Mouse (Mus musculus): ENCODE results near the gene Sstr2. TPM values are rescaled to one million over a fixed set of nuclear protein-coding genes. Genes with fewer than 3 reads are reported as not detected.

Gene Sstr2
- polyA plus RNA-seq, 1 experiment = 0.86 TPM

DNA sequence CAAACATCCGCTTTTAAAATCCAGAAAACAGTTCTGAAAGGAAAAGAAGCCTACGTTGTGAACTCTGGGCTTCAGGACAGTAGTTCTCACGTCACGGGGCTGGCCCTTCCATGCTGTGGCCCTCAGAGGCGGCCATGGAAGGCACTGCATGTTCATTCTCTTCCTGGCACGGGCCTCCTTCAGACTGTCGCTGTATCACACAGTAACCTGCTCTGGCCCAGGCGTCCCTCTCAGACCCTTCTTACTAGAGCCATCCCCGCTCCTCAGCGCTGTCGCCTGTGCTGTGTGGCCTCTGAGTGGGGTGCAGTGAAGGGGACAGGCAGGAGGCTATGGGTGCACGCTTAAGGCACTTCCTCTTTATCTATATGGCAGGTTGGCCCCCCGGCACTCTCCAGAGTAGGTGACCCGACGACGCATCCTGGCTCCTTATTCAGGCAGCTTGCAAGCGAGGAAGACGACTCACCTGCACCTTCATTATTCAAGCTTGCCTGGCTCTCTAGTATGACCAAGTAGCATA lies 42.8 kb downstream of the Sstr2 start:
- H3K4me1 ChIP-seq (ENCODE audit: control insufficient read depth, insufficient read depth, low read length) = no peaks in the 10 kb centered on the region
- no peak overlapping the region for H3K4me3 ChIP-seq (ENCODE audit: insufficient read depth, low read length)
- H3K27ac ChIP-seq (ENCODE audit: insufficient read depth, low read length) = no peak overlapping the region
- TF ChIP-seq POLR2A (IDR thresholded peaks at IDR 0.05; ENCODE audit: low read depth, low read length) (no peak), CTCF (IDR thresholded peaks at IDR 0.05; ENCODE audit: borderline replicate concordance, insufficient read depth, low read length) (no peak)

DNA sequence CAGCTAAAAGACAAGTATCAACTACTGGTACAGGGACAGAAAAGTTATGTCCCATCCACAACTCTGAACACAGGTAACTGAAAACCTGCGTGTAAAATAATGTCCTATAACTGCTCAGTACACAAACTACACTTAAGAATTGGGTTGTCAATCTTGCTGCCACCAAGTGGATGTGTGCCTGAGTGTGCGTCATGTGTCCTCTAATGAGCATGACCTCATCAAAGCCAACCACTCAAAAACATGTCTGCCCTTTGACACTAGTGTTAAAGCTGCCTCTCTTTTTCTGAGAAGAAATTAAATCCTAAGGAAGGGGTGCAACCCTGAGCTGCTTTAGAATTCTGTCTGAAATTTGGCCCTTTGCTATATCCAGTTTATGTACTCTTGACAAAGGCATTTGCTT lies 45.1 kb downstream of the Sstr2 start:
- no peak overlapping the region for H3K4me3 ChIP-seq (ENCODE audit: insufficient read depth, low read length)
- TF ChIP-seq POLR2A (IDR thresholded peaks at IDR 0.05; ENCODE audit: low read depth, low read length) (no peak), CTCF (IDR thresholded peaks at IDR 0.05; ENCODE audit: borderline replicate concordance, insufficient read depth, low read length) (no peak)
- H3K4me1 ChIP-seq (ENCODE audit: control insufficient read depth, insufficient read depth, low read length) = no peaks in the 10 kb centered on the region
- no peak overlapping the region for H3K27ac ChIP-seq (ENCODE audit: insufficient read depth, low read length)

DNA sequence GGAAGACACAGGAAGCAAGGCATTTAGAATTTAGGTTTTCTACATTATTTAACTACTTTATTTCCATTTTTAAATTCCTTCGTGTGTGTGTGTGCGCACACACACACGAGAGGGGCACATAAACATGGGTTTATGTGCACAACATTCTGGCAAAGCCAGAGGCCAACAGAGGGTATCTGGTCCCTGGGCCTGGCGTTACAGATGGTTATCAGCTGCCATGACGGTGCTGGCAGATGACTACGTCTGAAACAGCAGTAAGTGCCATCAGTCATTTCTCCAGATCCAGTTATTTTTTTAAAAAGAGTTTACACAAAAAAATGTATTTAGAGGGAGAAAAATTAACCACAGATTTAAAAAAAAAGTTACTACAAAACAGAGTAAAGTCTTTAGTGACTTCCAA lies 47.1 kb downstream of the Sstr2 start:
- no peak overlapping the region for H3K27ac ChIP-seq (ENCODE audit: insufficient read depth, low read length)
- TF ChIP-seq CTCF (IDR thresholded peaks at IDR 0.05; ENCODE audit: borderline replicate concordance, insufficient read depth, low read length) (no peak), POLR2A (IDR thresholded peaks at IDR 0.05; ENCODE audit: low read depth, low read length) (no peak)

DNA sequence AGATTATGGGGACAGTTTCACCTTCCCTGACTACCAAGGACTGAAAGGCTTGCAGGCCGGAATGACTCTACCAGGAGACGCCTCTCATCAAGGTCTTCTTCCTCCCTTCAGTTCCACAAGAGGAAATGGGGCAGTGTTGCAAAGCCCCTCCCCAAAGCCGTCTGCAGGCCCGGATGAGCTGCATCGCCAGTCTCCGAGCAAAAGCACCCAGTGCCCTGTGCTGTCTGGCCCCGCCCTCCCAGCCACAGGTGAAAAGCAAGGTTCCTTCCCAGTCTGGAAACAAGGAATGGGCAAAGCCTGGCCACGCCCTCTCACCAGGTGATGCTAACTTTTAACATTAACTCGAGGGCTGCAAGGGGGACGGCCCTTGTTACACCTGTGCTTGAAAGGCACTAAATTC lies 47.5 kb downstream of the Sstr2 start:
- TF ChIP-seq CTCF (IDR thresholded peaks at IDR 0.05; ENCODE audit: borderline replicate concordance, insufficient read depth, low read length) (no peak), POLR2A (IDR thresholded peaks at IDR 0.05; ENCODE audit: low read depth, low read length) (no peak)
- Histone ChIP-seq H3K27ac (ENCODE audit: insufficient read depth, low read length) (no peak overlapping the region), H3K4me1 (ENCODE audit: control insufficient read depth, insufficient read depth, low read length) (no peaks in the 10 kb centered on the region), H3K4me3 (ENCODE audit: insufficient read depth, low read length) (no peak overlapping the region)

More for the DNA sequence above, 47.1 kb downstream of the Sstr2 start:
- H3K4me3 ChIP-seq (ENCODE audit: insufficient read depth, low read length) = no peak overlapping the region
- H3K4me1 ChIP-seq (ENCODE audit: control insufficient read depth, insufficient read depth, low read length) = no peaks in the 10 kb centered on the region

DNA sequence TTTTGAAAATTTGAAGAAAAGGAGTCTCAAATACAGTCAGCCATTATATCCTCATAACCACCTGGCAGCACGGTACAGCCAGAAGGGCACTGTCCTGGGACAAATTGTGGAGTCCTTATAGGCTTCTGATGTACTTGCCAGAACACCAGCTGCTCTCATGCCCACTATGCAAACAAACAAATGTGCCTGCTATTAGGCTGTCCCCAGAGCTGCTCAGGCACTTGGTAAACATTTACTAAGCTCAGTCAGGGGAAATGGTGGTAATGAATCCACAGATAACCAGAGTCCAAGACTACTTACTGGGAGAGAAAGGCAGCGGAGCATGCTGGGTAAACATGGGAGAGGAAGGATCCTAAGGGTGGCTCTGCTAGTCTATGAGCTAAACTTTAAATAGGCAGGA lies 48.0 kb downstream of the Sstr2 start:
- Histone ChIP-seq H3K4me3 (ENCODE audit: insufficient read depth, low read length) (no peak overlapping the region), H3K4me1 (ENCODE audit: control insufficient read depth, insufficient read depth, low read length) (no peaks in the 10 kb centered on the region), H3K27ac (ENCODE audit: insufficient read depth, low read length) (no peak overlapping the region)
- TF ChIP-seq POLR2A (IDR thresholded peaks at IDR 0.05; ENCODE audit: low read depth, low read length) (no peak), CTCF (IDR thresholded peaks at IDR 0.05; ENCODE audit: borderline replicate concordance, insufficient read depth, low read length) (no peak)

DNA sequence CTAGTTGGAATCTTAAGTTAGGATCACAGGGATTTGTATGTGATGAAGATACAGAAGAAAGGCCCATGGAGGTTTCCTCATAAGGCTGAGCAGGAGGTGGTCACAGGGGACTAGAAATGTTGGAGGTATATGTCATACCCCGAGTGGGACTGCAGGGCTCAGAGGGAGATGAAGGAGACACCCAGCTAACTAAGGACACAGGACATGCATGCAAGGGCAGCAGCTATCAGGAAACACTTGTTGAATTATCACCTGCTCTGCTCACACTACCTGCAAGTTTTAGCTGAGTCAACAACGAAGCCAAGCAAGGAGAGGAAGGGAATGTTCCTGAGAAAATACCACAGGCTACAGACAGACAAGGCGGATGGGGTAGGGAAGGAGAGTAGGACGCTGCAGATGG lies 48.6 kb downstream of the Sstr2 start:
- Histone ChIP-seq H3K4me3 (ENCODE audit: insufficient read depth, low read length) (no peak overlapping the region), H3K27ac (ENCODE audit: insufficient read depth, low read length) (no peak overlapping the region), H3K4me1 (ENCODE audit: control insufficient read depth, insufficient read depth, low read length) (no peaks in the 10 kb centered on the region)
- no peak for TF ChIP-seq POLR2A (IDR thresholded peaks at IDR 0.05; ENCODE audit: low read depth, low read length)
- TF ChIP-seq CTCF (IDR thresholded peaks at IDR 0.05; ENCODE audit: borderline replicate concordance, insufficient read depth, low read length) = no peak

DNA sequence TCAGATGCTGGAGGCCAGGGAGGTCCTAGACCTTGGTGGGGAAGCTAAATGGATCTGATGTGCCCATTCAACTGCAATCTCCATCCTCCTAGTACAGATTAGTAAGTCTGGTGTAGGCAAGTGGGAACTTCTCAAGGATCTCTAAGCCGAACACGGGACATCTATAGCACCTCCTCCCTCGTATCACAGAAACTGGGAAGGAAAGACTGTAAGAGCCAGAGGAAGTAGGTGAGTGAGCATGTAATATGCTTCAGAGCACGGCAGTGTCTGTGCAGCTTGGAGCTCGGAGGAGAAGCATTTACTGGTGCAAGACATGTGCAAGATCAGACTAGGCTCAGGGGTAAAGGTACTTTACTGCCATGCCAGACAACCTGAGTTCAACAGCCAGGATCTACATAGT lies 49.7 kb downstream of the Sstr2 start:
- H3K4me3 ChIP-seq (ENCODE audit: insufficient read depth, low read length) = no peak overlapping the region
- TF ChIP-seq CTCF (IDR thresholded peaks at IDR 0.05; ENCODE audit: borderline replicate concordance, insufficient read depth, low read length) = no peak
- TF ChIP-seq POLR2A (IDR thresholded peaks at IDR 0.05; ENCODE audit: low read depth, low read length) = no peak
- H3K27ac ChIP-seq (ENCODE audit: insufficient read depth, low read length) = no peak overlapping the region

DNA sequence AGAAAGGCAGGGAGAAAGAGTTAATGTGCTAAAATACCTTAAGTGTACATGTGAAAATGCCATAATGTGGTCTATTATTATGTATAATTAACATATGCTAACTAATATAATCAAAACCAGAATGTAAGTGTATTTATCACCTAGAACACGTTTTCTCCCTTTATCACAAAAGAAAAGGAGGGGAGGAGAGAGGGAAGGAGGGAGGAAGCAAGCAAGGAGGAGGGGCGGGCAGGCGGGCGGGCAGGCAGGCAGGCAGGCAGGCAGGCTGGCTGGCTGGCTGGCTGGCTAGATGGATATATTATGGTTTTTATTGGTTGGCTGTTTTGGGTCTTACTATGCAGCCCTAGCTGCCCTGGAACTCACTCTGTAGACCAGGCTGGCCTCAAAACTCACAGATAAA lies 50.6 kb downstream of the Sstr2 start:
- Histone ChIP-seq H3K27ac (ENCODE audit: insufficient read depth, low read length) (no peak overlapping the region), H3K4me1 (ENCODE audit: control insufficient read depth, insufficient read depth, low read length) (no peaks in the 10 kb centered on the region), H3K4me3 (ENCODE audit: insufficient read depth, low read length) (no peak overlapping the region)
- TF ChIP-seq CTCF (IDR thresholded peaks at IDR 0.05; ENCODE audit: borderline replicate concordance, insufficient read depth, low read length) (no peak), POLR2A (IDR thresholded peaks at IDR 0.05; ENCODE audit: low read depth, low read length) (no peak)

More for the DNA sequence above, 49.7 kb downstream of the Sstr2 start:
- no peaks in the 10 kb centered on the region for H3K4me1 ChIP-seq (ENCODE audit: control insufficient read depth, insufficient read depth, low read length)

DNA sequence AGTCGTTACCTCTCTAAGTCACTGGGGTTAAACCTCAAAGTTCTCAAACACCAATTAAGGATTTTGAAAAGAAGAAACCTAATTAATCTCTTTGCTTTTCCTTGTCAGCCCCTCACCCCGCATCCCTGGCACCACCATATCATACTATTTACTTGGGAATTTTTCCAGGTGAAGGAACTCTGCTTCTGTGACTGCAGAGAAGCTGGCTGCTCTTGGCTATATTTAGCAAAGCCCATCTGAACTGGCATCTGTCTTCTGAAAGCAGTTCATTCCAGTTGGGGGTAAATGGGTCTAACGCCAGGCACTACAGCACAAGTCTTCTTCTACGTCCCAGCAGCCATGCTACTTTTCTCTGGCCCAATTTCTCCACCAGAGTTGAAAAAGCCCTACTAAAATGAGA lies 54.5 kb downstream of the Sstr2 start:
- Histone ChIP-seq H3K27ac (ENCODE audit: insufficient read depth, low read length) (no peak overlapping the region), H3K4me1 (ENCODE audit: control insufficient read depth, insufficient read depth, low read length) (no peaks in the 10 kb centered on the region), H3K4me3 (ENCODE audit: insufficient read depth, low read length) (no peak overlapping the region)
- TF ChIP-seq POLR2A (IDR thresholded peaks at IDR 0.05; ENCODE audit: low read depth, low read length) (no peak), CTCF (IDR thresholded peaks at IDR 0.05; ENCODE audit: borderline replicate concordance, insufficient read depth, low read length) (no peak)

DNA sequence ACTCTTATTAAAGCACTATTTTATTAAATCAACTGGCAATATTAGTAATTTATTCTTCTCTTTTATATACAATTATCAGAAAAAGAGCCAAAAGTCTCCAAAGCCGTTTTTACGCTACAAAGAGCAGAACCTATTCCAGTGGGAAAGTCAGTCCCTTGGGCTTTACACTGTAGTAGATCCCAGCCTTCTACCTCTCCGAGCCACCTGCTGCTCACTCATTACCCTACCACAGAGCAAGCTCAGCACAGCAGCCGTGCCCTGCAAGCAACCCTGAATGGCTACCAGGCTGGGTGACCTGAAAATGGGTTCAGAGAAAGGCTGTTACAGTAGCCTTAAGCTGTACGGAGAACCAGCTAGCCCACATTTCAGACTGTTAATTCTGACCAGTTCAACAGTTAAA lies 55.5 kb downstream of the Sstr2 start:
- H3K4me1 ChIP-seq (ENCODE audit: control insufficient read depth, insufficient read depth, low read length) = no peaks in the 10 kb centered on the region
- H3K27ac ChIP-seq (ENCODE audit: insufficient read depth, low read length) = no peak overlapping the region
- H3K4me3 ChIP-seq (ENCODE audit: insufficient read depth, low read length) = no peak overlapping the region
- TF ChIP-seq CTCF (IDR thresholded peaks at IDR 0.05; ENCODE audit: borderline replicate concordance, insufficient read depth, low read length) (no peak), POLR2A (IDR thresholded peaks at IDR 0.05; ENCODE audit: low read depth, low read length) (no peak)

Other genes starting within 250 kb of the Sstr2 start
- 38.1 and 41.1 TPM in 2 replicates for gene Cog1, start 29.8 kb downstream of the Sstr2 start, polyA plus RNA-seq (2011; ENCODE audit: insufficient read length, low read depth, missing spikeins)
- gene Slc39a11, start 30.7 kb downstream of the Sstr2 start, polyA plus RNA-seq (2011; ENCODE audit: insufficient read length, low read depth, missing spikeins) = 21.1 and 21.4 TPM in 2 replicates
- gene Fam104a, start 64.8 kb downstream of the Sstr2 start, polyA plus RNA-seq (2011; ENCODE audit: insufficient read length, low read depth, missing spikeins) = 26.0 and 28.2 TPM in 2 replicates
- 14.0 and 14.9 TPM in 2 replicates for gene D11Wsu47e, start 65.1 kb downstream of the Sstr2 start, polyA plus RNA-seq (2011; ENCODE audit: insufficient read length, low read depth, missing spikeins)
- gene Cpsf4l, start 90.7 kb downstream of the Sstr2 start, polyA plus RNA-seq (2011; ENCODE audit: insufficient read length, low read depth, missing spikeins) = not detected in 2 replicates
- 21.3 and 24.1 TPM in 2 replicates for gene Cdc42ep4, start 132.5 kb downstream of the Sstr2 start, polyA plus RNA-seq (2011; ENCODE audit: insufficient read length, low read depth, missing spikeins)